Mouse (Mus musculus) retina, embryonic 14.5 days (tissue): ENCODE data around the gene Sprn.

Source experiments
- DNase-seq: peaks from one replicate; pipeline ENCODE4 v3.0.0-alpha.2; 2015; ENCODE audit warnings: low spot score

Sprn gene

GRCm38 (mm10) chr7:140154218-140154927 lies at the start of gene Sprn:
Gene Sprn (minus strand): TSS chr7:140154877.
- peak; percentile 49 for DNase-seq

GRCm38 (mm10) chr7:140201090-140201489 lies 46.4 kb upstream of the Sprn start:
- DNase-seq = no peak

GRCm38 (mm10) chr7:140196002-140196401 lies 41.3 kb upstream of the Sprn start:
- DNase-seq = no peak

GRCm38 (mm10) chr7:140194031-140194430 lies 39.4 kb upstream of the Sprn start:
- no peak for DNase-seq

GRCm38 (mm10) chr7:140192851-140193250 lies 38.2 kb upstream of the Sprn start:
- DNase-seq = no peak

GRCm38 (mm10) chr7:140192445-140192844 lies 37.8 kb upstream of the Sprn start:
- DNase-seq = no peak

GRCm38 (mm10) chr7:140190435-140190834 lies 35.8 kb upstream of the Sprn start:
- DNase-seq = no peak

GRCm38 (mm10) chr7:140188391-140189328 lies 34.0 kb upstream of the Sprn start:
- peak; percentile 70 for DNase-seq

GRCm38 (mm10) chr7:140187721-140188390 lies 33.2 kb upstream of the Sprn start:
- DNase-seq = no peak

GRCm38 (mm10) chr7:140186646-140187620 lies 32.3 kb upstream of the Sprn start:
- peak; percentile 12 for DNase-seq

- no peak for DNase-seq
Measured at GRCm38 (mm10) chr7:140184206-140184605, 29.5 kb upstream of the Sprn start.

GRCm38 (mm10) chr7:140180692-140181091 lies 26.0 kb upstream of the Sprn start:
- no peak for DNase-seq

- no peak for DNase-seq
Measured at GRCm38 (mm10) chr7:140179176-140179575, 24.5 kb upstream of the Sprn start.

GRCm38 (mm10) chr7:140172936-140173335 lies 18.3 kb upstream of the Sprn start, which contains the start of gene Olfr523:
Gene Olfr523 (plus strand): TSS chr7:140173217.
- no peak for DNase-seq

GRCm38 (mm10) chr7:140170863-140171262 lies 16.2 kb upstream of the Sprn start:
- no peak for DNase-seq

- no peak for DNase-seq
Measured at GRCm38 (mm10) chr7:140169386-140169785, 14.7 kb upstream of the Sprn start.

- DNase-seq = no peak
Measured at GRCm38 (mm10) chr7:140167950-140168349, 13.3 kb upstream of the Sprn start.

- no peak for DNase-seq
Measured at GRCm38 (mm10) chr7:140164664-140165063, 10.0 kb upstream of the Sprn start, which contains the start of gene Olfr522. Gene Olfr522 (minus strand): TSS chr7:140164764.

GRCm38 (mm10) chr7:140160363-140160762 lies 5.7 kb upstream of the Sprn start:
- DNase-seq = no peak

GRCm38 (mm10) chr7:140153829-140154217 lies 854 bp downstream of the Sprn start:
- DNase-seq = no peak

- peak; percentile 59 for DNase-seq
Measured at GRCm38 (mm10) chr7:140153383-140153782, 1.3 kb downstream of the Sprn start.
